Mouse (Mus musculus) cerebellum, postnatal 25 days (tissue): ENCODE measurements at regions not wholly inside any gene's neighbourhood (a gene's known extent, or its start where the extent isn't known, plus 50 kb on each side); places are given as distances from the start of the nearest gene placed in this dataset.
"Not testable (repeated sequence)": the region's sequence is repeated elsewhere in the genome, so short reads cannot be mapped to it uniquely, and the experiment has no call there.

Experiments
- DNase-seq, 2 experiments: peaks; one replicate each; pipeline ENCODE4 v3.0.0; 2021; ENCODE audit warnings: mixed read lengths in 2 of 2

DNA sequence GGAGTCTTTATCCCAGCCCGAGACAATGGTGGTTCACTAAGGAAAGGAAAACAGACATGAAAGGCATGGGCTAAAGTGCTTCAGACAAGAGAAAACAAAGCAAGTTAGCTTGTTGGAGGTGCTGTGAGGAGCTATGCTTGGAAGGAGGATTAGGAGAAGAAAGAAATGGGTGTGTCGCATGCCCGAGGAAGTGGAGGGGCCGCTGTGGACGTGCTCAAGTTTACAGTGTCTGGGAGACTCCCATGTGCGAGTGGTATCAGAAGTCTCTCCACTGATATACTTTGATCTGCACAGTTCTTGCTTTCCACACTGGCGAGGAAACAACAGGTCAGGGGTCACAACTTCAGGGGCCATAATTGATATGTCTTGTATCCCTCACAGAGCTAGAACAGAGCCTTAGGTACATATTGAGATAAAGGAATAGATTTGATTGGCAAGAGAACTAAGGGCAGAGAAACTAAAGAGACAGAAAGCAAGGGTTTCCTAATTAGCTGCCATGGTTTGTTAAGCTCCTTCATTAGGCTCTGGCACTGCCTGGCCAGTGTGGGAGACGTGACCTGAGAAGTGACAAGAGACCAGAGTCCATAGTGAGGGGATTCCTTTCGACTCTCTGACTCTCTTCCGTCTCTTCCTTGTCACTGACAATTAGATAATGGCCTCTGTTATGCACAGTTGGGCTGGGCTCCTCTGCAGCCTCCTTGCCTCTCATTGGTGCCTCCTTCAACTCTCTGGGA, 93.1 kb downstream of the Enc1 start:
- no peak for DNase-seq

DNA sequence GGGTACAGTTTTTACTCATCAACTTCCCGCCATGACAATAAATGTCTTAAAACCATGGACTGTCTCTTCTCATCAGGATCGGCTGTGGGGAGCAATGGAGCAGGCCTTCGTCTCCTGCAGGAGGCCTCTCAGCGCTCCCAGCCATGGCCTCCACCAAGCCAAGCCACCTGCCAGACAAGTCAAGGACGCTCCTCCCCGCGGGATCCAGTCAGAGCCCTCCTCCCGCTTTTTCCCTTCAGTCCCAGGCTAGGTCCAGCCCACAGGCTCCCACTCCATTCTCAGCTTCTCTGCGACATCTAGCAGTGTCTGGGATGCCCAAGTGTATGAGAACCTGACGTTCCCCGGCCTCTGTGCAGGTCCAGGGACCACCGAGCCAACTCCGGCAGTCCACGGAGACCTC, 90.2 kb downstream of the Enc1 start:
- no peak for DNase-seq

GRCm38 (mm10) chr13:97321307-97321706, 80.4 kb downstream of the Enc1 start:
- DNase-seq, result not testable (repeated sequence)

DNA sequence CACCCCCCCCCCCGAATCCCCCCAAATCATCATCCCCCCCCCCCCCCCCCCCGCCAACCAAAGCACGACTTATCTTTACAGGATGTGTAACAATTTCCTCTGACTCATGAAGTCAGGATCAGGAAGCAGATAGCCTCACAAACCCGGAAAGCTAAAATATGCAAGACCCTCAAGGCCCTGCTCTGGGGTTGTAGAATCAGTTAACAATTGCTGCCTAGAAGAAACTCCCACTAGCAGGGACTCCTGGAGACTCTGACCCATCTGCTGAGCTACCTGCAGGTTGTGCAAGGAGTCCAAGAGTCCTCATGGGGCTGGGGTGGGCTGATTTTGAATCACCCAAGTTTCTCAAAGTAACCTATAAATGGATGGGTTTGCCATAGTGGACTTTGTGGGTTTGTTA, 79.9 kb downstream of the Enc1 start:
- DNase-seq, result no peak

DNA sequence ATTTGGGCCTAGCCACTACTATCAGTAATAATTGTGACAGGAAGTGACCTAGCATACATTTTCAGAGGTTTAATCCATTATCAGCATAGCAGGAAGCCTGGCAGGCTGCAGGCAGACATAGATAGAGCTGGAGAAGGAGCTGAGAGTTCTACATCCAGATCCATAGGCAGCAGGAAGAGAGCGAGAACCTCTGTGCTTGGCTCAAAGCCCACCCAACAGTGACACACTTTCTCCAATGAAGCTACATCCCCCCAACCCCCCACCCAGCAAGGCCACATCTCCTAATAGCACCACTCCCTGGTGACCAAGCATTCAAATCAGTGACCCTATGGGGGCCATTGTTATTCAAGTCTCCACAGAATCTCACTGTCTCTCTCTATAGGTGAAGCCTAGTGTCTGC, 79.4 kb downstream of the Enc1 start:
- DNase-seq, result no peak

- DNase-seq, result no peak
These were observed 76.7 kb downstream of the Enc1 start for GRCm38 (mm10) chr13:97317633-97318032.

- peak in 1 of 2 experiments; percentile 40 for DNase-seq
These were observed 71.8 kb downstream of the Enc1 start for GRCm38 (mm10) chr13:97312420-97313370.

GRCm38 (mm10) chr13:97311340-97311739, 70.4 kb downstream of the Enc1 start:
- no peak for DNase-seq

- no peak for DNase-seq
These were observed 69.9 kb downstream of the Enc1 start for GRCm38 (mm10) chr13:97310855-97311189.

- no peak for DNase-seq
These were observed 69.4 kb downstream of the Enc1 start for GRCm38 (mm10) chr13:97310186-97310854.

DNA sequence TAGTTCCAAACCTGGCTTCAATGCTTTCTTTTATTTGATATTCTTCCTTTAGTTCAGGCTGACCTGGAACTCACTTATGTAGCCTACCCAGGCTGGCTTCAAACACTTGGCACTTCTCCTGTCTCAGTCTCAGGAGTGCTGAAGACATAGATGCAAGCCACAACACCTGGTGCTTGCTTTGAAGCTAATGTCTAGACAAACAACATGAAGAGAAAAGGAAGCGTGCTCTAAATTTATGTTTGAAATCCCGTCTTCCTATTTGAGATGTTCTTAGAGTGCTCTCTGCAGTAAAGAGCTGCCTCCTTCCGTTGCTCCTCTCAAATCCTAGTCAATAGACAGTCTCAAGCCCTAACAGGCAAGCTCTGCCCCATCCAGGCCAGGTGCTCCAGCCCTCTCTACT, 68.5 kb downstream of the Enc1 start:
- no peak for DNase-seq

GRCm38 (mm10) chr13:97308431-97308830, 67.5 kb downstream of the Enc1 start:
- no peak for DNase-seq
